Mouse (Mus musculus): ENCODE measurements around the gene Erh.

The Erh gene

GRCm38 (mm10) chr12:80643693-80644505, at the start of gene Erh, which contains the start of gene Slc39a9:
TSS of gene Erh (minus strand) at chr12:80644341.
TSS of gene Slc39a9 (plus strand) at chr12:80643883.
- peak; percentile 84 for DNase-seq (ENCODE audit: low read depth)

GRCm38 (mm10) chr12:80693700-80694099, 49.6 kb upstream of the Erh start:
- no peak for DNase-seq (ENCODE audit: low read depth)

GRCm38 (mm10) chr12:80692269-80692972, 48.3 kb upstream of the Erh start, which contains the start of gene Plekhd1:
TSS of gene Plekhd1 (plus strand) at chr12:80692591.
- DNase-seq (ENCODE audit: low read depth): no peak

- DNase-seq (ENCODE audit: low read depth): no peak
Observed at GRCm38 (mm10) chr12:80691671-80692091, 47.5 kb upstream of the Erh start.

- DNase-seq (ENCODE audit: low read depth): no peak
Observed at GRCm38 (mm10) chr12:80689696-80690095, 45.6 kb upstream of the Erh start.

- DNase-seq (ENCODE audit: low read depth): no peak
Observed at GRCm38 (mm10) chr12:80687788-80688211, 43.7 kb upstream of the Erh start.

- no peak for DNase-seq (ENCODE audit: low read depth)
Observed at GRCm38 (mm10) chr12:80684316-80684715, 40.2 kb upstream of the Erh start.

GRCm38 (mm10) chr12:80683554-80683953, 39.4 kb upstream of the Erh start:
- DNase-seq (ENCODE audit: low read depth): no peak

- DNase-seq (ENCODE audit: low read depth): no peak
Observed at GRCm38 (mm10) chr12:80681340-80681739, 37.2 kb upstream of the Erh start.

- DNase-seq (ENCODE audit: low read depth): peak; percentile 48
Observed at GRCm38 (mm10) chr12:80673170-80673569, 29.0 kb upstream of the Erh start.

GRCm38 (mm10) chr12:80668391-80668790, 24.2 kb upstream of the Erh start:
- no peak for DNase-seq (ENCODE audit: low read depth)

- DNase-seq (ENCODE audit: low read depth): no peak
Observed at GRCm38 (mm10) chr12:80663935-80664334, 19.8 kb upstream of the Erh start.

- DNase-seq (ENCODE audit: low read depth): no peak
Observed at GRCm38 (mm10) chr12:80662322-80662721, 18.2 kb upstream of the Erh start.

- no peak for DNase-seq (ENCODE audit: low read depth)
Observed at GRCm38 (mm10) chr12:80658661-80659060, 14.5 kb upstream of the Erh start.

GRCm38 (mm10) chr12:80654659-80655025, 10.5 kb upstream of the Erh start:
- DNase-seq (ENCODE audit: low read depth): no peak

- no peak for DNase-seq (ENCODE audit: low read depth)
Observed at GRCm38 (mm10) chr12:80653951-80654658, 10.0 kb upstream of the Erh start.

- DNase-seq (ENCODE audit: low read depth): no peak
Observed at GRCm38 (mm10) chr12:80646377-80646776, 2.2 kb upstream of the Erh start.

GRCm38 (mm10) chr12:80644506-80644868, 346 bp upstream of the Erh start:
- DNase-seq (ENCODE audit: low read depth): no peak

- peak; percentile 74 for DNase-seq (ENCODE audit: low read depth)
Observed at GRCm38 (mm10) chr12:80642725-80643692, 1.1 kb downstream of the Erh start.

- no peak for DNase-seq (ENCODE audit: low read depth)
Observed at GRCm38 (mm10) chr12:80631790-80632189, 12.4 kb downstream of the Erh start.

- DNase-seq (ENCODE audit: low read depth): no peak
Observed at GRCm38 (mm10) chr12:80620501-80620900, 23.6 kb downstream of the Erh start.
